ENCODE assay signal across 34 mouse cellular contexts in the genomic region with DNA sequence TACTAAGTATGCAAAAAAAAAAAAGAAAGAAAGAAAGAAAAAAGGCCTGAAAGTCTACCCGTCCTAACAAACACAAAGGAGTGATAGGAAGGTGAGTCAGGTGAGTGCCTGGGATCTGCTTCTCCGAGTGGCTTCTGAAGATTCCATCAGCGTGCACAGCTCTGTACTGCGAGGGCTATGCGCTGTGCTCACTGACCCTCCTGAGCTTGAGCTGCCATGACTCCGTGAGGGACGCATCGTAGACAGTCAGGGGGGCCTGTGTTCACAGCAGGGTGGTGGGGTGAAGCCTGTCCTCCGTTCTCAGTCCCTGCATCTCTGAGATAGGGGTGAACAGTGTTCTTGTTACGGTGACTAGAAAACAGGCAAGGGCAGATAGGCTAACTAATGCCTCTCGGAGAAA.
"Had no signal": no experiment of that assay in that cellular context is flagged by ENCODE, and none has a peak within 500 bp of the region (broad histone marks: within the 10 kb centered on the region; RNA-seq: fewer than 3 reads in every experiment).

No protein-coding gene starts in this region.

- H3K9me3 ChIP-seq: heart, embryonic 12.5 days; heart, embryonic 13.5 days; heart, embryonic 15.5 days; hindbrain, embryonic 10.5 days; hindbrain, embryonic 12.5 days; hindbrain, embryonic 13.5 days; hindbrain, embryonic 15.5 days; intestine, embryonic 15.5 days; kidney, embryonic 15.5 days had no signal

- H3K4me3 ChIP-seq: heart, embryonic 12.5 days; heart, embryonic 13.5 days; heart, embryonic 15.5 days; hindbrain, embryonic 10.5 days; hindbrain, embryonic 12.5 days; hindbrain, embryonic 13.5 days; hindbrain, embryonic 15.5 days; intestine, embryonic 15.5 days; kidney, embryonic 15.5 days; layer of hippocampus, adult 2 months had no signal

- H3K4me2 ChIP-seq: heart, embryonic 11.5 days; heart, embryonic 12.5 days; heart, embryonic 13.5 days; heart, embryonic 15.5 days; hindbrain, embryonic 12.5 days; hindbrain, embryonic 13.5 days; hindbrain, embryonic 14.5 days; hindbrain, embryonic 15.5 days; intestine, embryonic 15.5 days; kidney, embryonic 15.5 days had no signal

- H3K9ac ChIP-seq: heart, embryonic 12.5 days; heart, embryonic 13.5 days; heart, embryonic 15.5 days; hindbrain, embryonic 12.5 days; hindbrain, embryonic 13.5 days; hindbrain, embryonic 14.5 days; hindbrain, embryonic 15.5 days; intestine, embryonic 15.5 days; kidney, embryonic 15.5 days had no signal

- H3K27me3 ChIP-seq: heart, embryonic 12.5 days; heart, embryonic 13.5 days; heart, embryonic 15.5 days; hindbrain, embryonic 12.5 days; hindbrain, embryonic 13.5 days; hindbrain, embryonic 15.5 days; intestine, embryonic 15.5 days; kidney, embryonic 15.5 days had no signal

- DNase-seq: heart, postnatal 10 days; heart, postnatal 14 days; heart, postnatal 36 days; heart, postnatal 4 days; kidney, adult 11 months; kidney, adult 18-20 months; kidney, adult 2 months; kidney, adult 8-10 months; kidney, adult 9 months; kidney, postnatal 10 days; kidney, postnatal 14 days; kidney, postnatal 25 days; kidney, postnatal 36 days; kidney, postnatal 4 days; layer of hippocampus, adult 9-11 months; layer of hippocampus, postnatal 36 days had no signal

- H3K4me1 ChIP-seq: heart, embryonic 12.5 days; heart, embryonic 13.5 days; hindbrain, embryonic 10.5 days; hindbrain, embryonic 12.5 days; hindbrain, embryonic 13.5 days; hindbrain, embryonic 15.5 days; kidney, embryonic 15.5 days had no signal

- H3K27ac ChIP-seq: heart, embryonic 13.5 days; heart, embryonic 15.5 days; hindbrain, embryonic 10.5 days; hindbrain, embryonic 12.5 days; hindbrain, embryonic 13.5 days; hindbrain, embryonic 14.5 days; hindbrain, embryonic 15.5 days; hindbrain, postnatal 0 days; intestine, embryonic 15.5 days; kidney, embryonic 15.5 days; kidney, postnatal 0 days; layer of hippocampus, adult 2 months had no signal

- ATAC-seq: hindbrain, embryonic 16.5 days; hindbrain, postnatal 0 days; inflammation-experienced regulatory T-cells, adult 6 months; intestine, embryonic 15.5 days; intestine, embryonic 16.5 days; intestine, postnatal 0 days had no signal
